Mouse (Mus musculus) regulatory T cell (primary cell): ENCODE data around the gene Lcorl.

ENCODE experiments used
- in situ Hi-C: fragments of 300-600 bp; cut with MboI, MseI; formaldehyde crosslinking; loops from one replicate; pipeline ENCODE4 v1.15.1; 2025; ENCODE audit warnings: high pct_unique_total_duplicates

Gene Lcorl

GRCm38 (mm10) chr5:45857254-45858011 lies at the start of gene Lcorl:
TSS of gene Lcorl (minus strand) at chr5:45857615.
- in situ Hi-C loops, result loop anchor here (25.0 kb wide), 2 partner anchors 395 to 1645 kb away; partner anchors contain the start of genes Clrn2 and Qdpr

DNA sequence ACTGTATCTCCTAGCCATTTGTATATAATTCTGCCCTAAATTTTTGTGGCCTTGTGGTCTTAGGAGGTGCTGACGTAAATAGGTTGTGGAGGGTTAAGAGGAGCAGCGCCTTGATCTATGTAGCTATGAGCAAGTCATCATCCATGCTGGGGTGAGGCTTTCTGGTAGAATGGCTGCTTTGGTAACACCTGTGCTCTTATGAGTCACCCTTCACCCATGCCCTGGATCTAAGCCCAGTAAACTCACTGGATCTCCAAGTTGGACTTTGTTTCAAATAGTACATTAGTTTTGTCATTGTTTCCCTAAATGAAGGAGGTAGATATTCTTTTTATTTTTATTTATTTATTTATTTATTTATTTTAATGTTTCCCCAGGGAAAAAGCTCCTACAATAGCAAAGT lies 47.3 kb upstream of the Lcorl start:
- in situ Hi-C loops, result no loop called here

DNA sequence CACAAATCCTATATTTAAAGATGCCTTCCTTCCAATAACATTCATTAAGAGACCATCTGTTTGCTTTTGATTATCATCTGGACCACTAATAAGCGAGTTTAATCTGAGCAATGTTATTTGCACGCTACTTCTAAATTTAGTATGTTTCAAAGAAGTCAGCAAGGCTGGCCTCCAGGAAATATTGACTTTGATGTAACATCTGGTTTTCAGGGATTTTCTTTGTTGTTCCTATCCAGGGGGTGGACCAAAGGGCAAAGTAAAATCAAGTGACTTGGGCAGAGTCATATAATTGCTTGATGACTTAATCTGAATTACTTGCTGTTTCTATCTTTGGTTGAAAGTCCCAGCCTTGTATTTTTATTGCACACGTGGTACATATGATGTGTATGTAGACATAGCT lies 45.8 kb upstream of the Lcorl start:
- in situ Hi-C loops, result no loop called here

DNA sequence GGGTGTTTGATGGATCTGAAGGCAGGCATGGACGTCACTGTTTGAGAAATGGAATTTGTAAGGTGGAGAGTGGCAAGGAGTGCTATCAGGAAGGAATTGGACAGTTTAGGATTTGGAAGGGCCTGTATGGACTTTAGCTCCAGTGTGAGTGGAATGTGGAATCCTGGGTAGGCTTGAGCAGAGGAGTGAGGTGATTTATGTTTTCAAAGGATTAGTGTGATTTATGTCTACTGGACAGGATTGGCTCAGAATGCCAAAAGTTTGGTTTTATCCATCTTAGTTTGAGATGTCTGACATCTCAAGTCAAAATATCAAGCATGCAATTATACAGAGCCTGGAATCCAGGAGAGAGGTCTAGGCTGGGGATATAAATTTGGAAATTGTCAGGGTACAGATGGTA lies 37.9 kb upstream of the Lcorl start:
- in situ Hi-C loops, result no loop called here

GRCm38 (mm10) chr5:45893696-45894095 lies 36.3 kb upstream of the Lcorl start:
- in situ Hi-C loops, result no loop called here

DNA sequence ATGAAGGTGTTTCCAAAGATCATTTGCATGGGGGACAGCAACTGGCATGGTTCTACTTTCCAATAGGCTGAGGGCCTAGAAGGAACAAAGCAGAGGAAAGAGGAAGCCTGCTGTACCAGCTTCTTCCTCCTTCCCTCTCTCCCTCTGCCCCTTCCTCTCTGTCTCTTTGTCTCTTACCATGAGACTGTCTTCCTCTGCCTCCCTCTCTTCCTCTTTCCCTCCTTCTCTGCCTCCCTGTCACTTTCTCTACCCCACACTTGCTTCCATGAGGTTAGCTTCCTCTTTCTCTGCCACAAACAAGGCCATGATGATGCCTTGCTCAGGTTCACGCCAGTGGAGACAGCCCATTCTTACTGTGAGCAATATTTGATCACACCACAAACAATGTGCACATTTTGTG lies 18.9 kb upstream of the Lcorl start:
- in situ Hi-C loops, result loop anchor here (5.0 kb wide), 1 partner anchor 69 kb away; no protein-coding TSS in a partner anchor

DNA sequence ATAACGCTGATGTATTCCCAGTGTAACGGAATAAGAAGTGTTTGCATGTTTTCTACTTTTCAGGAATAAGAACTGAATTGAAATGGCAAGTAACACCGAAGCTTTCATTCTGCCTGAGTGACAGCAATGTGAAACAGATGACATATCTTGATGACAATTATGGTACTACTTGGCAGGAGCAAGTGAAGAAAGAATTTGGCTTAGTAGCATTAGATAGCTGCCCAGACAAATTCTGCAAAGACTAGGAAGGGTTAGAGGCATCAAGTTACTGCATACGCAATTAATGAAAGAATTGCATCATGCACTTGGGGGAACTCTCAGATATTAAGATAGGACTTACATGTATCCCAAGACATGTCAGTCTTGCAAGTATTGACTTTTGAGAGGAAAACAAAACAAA lies 18.1 kb upstream of the Lcorl start:
- in situ Hi-C loops, result loop anchor here (5.0 kb wide), 1 partner anchor 68 kb away; no protein-coding TSS in a partner anchor

GRCm38 (mm10) chr5:45874284-45875030 lies 17.0 kb upstream of the Lcorl start:
- in situ Hi-C loops, result loop anchor here (5.0 to 25.0 kb wide), 3 partner anchors 67 to 1662 kb away; partner anchors contain the start of genes Clrn2 and Qdpr

- in situ Hi-C loops, result loop anchor here (25.0 kb wide), 2 partner anchors 396 to 1646 kb away; partner anchors contain the start of genes Clrn2 and Qdpr
These were observed 953 bp upstream of the Lcorl start for GRCm38 (mm10) chr5:45858368-45858767.

GRCm38 (mm10) chr5:45856876-45857253 lies 550 bp downstream of the Lcorl start:
- in situ Hi-C loops, result loop anchor here (25.0 kb wide), 2 partner anchors 395 to 1645 kb away; partner anchors contain the start of genes Clrn2 and Qdpr

DNA sequence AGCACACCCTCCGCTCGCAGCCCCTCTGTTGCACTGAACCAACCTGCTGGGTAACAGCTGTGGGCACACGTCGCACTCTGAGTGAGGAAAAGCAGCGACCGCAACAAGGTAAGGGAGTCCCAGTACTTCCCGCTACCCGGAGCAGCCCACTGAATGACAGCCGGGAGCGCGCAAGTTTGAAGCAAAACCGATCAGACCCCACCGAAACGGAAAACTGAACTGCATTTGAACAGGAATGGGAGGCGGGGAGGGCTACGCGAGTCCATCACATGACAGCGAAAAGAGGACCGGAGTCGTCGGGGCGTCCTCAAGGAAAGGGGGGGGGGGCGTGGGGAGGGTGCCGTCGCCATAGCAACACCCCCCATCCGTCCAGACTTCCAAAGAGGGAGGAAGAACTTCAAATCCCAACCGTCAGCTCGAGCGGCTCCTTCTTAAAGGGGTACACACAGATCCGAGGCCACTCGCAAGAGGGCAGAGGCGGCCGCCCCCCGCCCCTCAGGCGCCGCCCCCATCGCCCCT lies 1.1 kb downstream of the Lcorl start:
- in situ Hi-C loops, result loop anchor here (25.0 kb wide), 2 partner anchors 394 to 1644 kb away; partner anchors contain the start of genes Clrn2 and Qdpr

GRCm38 (mm10) chr5:45855526-45856302 lies 1.7 kb downstream of the Lcorl start:
- in situ Hi-C loops, result loop anchor here (25.0 kb wide), 2 partner anchors 393 to 1643 kb away; partner anchors contain the start of genes Clrn2 and Qdpr

- in situ Hi-C loops, result no loop called here
These were observed 12.7 kb downstream of the Lcorl start for GRCm38 (mm10) chr5:45844723-45845122.

DNA sequence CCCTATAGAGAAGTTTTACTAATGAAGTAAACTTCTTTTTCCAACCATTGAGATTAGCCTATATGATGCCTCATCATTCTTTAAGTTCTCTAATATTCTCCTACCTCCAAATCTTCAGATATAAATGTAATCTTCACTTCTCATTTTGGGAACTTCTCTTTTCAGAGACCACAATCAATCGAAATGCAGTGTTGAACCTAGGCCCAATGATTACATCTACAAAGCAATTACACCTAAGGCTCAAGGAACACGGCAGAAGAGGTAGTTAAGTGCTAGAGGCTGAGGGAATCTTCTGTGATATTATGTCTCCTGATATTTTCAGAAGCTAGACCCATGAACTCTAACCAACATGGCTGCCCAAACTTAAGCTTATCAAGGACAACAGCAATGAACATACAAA lies 22.3 kb downstream of the Lcorl start:
- in situ Hi-C loops, result no loop called here

DNA sequence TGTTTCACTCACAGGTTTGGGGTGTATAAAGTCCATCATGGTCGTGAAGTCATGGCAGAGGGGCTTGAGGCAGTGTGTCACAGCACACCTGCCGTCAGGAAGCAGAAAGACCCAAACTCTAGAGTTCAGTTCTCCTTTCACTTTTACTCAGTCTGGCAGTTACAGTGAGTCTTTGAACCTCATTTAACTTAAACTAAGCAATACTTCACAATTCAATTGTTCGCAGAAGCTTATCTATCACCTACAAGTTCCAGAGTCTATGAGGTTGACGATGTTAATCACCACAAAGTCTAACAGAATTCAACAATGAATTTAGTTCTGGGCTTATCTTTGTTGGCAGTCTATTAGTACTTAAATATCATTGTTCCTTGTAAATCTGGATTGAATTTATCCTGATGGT lies 45.9 kb downstream of the Lcorl start:
- in situ Hi-C loops, result no loop called here

- in situ Hi-C loops, result no loop called here
These were observed 65.6 kb downstream of the Lcorl start for GRCm38 (mm10) chr5:45791864-45792263.

DNA sequence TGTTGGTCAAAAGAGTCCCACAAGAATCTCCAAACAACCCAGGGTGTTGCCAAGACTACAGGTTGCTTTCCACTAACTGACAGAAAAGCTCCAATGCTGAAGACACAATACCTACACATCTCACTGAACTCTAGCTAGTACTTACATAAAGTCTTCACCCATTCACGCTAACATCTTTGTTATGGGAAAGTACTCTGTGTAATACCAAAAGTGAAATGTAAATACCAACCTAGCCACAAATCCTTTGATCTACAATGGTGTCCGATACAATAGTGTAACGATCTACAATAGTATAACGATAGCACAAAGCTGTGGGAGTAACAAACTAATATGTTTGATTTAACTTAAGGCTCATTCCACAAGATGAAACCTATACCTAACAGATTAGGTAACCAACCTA lies 67.2 kb downstream of the Lcorl start:
- in situ Hi-C loops, result no loop called here

- in situ Hi-C loops, result no loop called here
These were observed 99.8 kb downstream of the Lcorl start for GRCm38 (mm10) chr5:45757502-45758121.

GRCm38 (mm10) chr5:45737911-45738310 lies 119.5 kb downstream of the Lcorl start:
- in situ Hi-C loops, result no loop called here

- in situ Hi-C loops, result no loop called here
These were observed 123.7 kb downstream of the Lcorl start for GRCm38 (mm10) chr5:45733751-45734150.
